Mouse (Mus musculus) kidney, postnatal 0 days (tissue): ENCODE measurements at regions not wholly inside any gene's neighbourhood (a gene's known extent, or its start where the extent isn't known, plus 50 kb on each side); places are given as distances from the start of the nearest gene placed in this dataset.

Experiments used
- ATAC-seq: fragments of 200-750 bp; cut with Nextera tagmentation; replicated peaks from 2 replicates; pipeline ENCODE4 v1.8.0; 2017; ENCODE audit warnings: low read depth, moderate number of reproducible peaks, moderate TSS enrichment, moderate library complexity; ENCODE audit not compliant: low FRiP score
- DNase-seq: peaks from one replicate; pipeline ENCODE4 v3.0.0-alpha.2; 2016; ENCODE audit warnings: low spot score
- H3K27ac ChIP-seq: fragments of 300-500 bp; sonication (generic); 2 replicates; pipeline ENCODE4 v1.5.1; 2014; ENCODE audit warnings: mild to moderate bottlenecking
- H3K27me3 ChIP-seq: fragments of 300-500 bp; sonication (generic); 2 replicates; pipeline ENCODE4 v1.6.1; 2014; ENCODE audit warnings: low read length, mixed read lengths; ENCODE audit not compliant: insufficient read depth
- H3K36me3 ChIP-seq: fragments of 300-500 bp; sonication (generic); 2 replicates; pipeline ENCODE4 v1.6.1; 2014; ENCODE audit warnings: low read length, mixed read lengths; ENCODE audit not compliant: insufficient read depth
- H3K4me1 ChIP-seq: fragments of 300-500 bp; sonication (generic); replicated peaks from 2 replicates; pipeline ENCODE4 v1.6.1; 2014; ENCODE audit warnings: antibody characterized with exemption, low read length, mixed read lengths; ENCODE audit not compliant: insufficient read depth
- H3K4me2 ChIP-seq: fragments of 300-500 bp; sonication (generic); 2 replicates; pipeline ENCODE4 v1.6.1; 2014; ENCODE audit warnings: mild to moderate bottlenecking, low read length, moderate library complexity, mixed read lengths
- H3K4me3 ChIP-seq: fragments of 300-500 bp; sonication (generic); replicated peaks from 2 replicates; pipeline ENCODE4 v1.5.1; 2014; ENCODE audit warnings: low read depth, low read length
- H3K9ac ChIP-seq: fragments of 300-500 bp; sonication (generic); 2 replicates; pipeline ENCODE4 v1.6.1; 2014; ENCODE audit warnings: low read depth, low read length
- H3K9me3 ChIP-seq: fragments of 300-500 bp; sonication (generic); replicated peaks from 2 replicates; pipeline ENCODE4 v1.6.1; 2016; ENCODE audit warnings: low read length, inconsistent platforms, mixed read lengths
- CTCF ChIP-seq: IDR thresholded peaks from 2 replicates; pipeline ENCODE4 v1.5.1; 2016; ENCODE audit warnings: antibody characterized with exemption, low read depth, mild to moderate bottlenecking, moderate library complexity
- WGBS: fragments of 180-500 bp; shearing (Covaris S2); extraction: QIAGEN DNeasy Blood & Tissue Kit; methylation state at CpG from one replicate; pipeline ENCODE4 v1.1.7; 2014; 5-methylcytosine and 5-hydroxymethylcytosine counted together

DNA sequence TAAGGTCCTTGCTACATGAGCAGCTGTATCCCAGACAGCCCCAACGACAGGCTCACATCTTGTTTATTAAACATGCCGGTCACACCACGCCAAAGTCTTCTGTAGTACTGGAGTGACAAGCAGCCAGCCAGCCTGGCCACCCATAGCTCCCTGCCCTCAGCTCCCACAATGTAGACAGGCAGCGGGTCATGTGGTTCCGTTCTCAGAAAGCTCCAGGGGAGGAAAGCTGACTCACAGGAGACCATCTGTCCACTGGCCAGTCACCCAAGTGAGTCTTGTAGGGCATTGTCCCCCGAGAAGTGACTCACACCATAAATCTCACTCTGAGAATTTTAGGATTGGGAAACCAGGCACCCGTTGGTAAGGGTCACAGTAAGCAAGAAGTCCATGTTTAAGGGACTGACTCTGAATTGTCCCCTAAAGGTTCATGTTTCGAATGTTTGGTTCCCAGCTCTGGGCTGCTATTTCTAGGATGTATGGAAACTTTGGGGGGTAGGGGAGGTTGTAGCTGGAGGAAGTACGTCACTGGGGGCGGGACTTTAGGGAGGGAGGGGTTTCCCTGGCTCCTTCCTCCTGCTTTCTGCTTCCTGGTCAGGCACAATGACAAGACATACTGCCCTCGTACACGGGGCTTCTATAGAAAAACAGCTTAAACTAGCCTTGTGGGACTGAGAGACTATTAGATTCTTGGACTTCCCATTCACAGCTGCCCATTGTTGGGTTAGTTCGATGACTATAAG is 203.0 kb upstream of the Tbx3 start:
- Histone ChIP-seq H3K9me3 (no peaks in the 10 kb centered on the region), H3K27me3 (no peaks in the 10 kb centered on the region), H3K4me1 (no peaks in the 10 kb centered on the region), H3K4me3 (no peak overlapping the region), H3K9ac (no peak overlapping the region), H3K36me3 (no peaks in the 10 kb centered on the region), H3K4me2 (no peak overlapping the region), H3K27ac (no peak overlapping the region)
- no peak for ATAC-seq
- peak; percentile 19 for DNase-seq
- TF ChIP-seq CTCF: no peak
- 60% methylated on average over 13 of the region's 13 CpGs for WGBS

DNA sequence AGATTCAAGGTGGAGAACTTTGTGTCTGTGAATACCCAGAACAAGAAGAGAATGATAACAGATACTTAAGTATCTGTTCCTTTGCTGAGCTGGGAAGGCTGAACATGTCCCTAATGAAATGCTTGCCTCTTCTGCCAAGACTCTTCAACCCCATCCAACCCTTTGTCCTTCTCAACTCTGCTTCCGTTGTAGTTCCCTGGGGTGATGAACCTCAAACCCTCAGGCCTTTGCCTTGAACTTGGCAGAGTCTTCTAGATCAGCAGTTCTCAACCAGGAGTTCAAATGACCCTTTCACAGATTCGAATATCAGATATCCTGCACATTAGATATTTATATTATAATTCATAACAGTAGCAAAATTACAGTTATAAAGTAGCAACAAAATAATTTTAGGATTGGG is 192.5 kb upstream of the Tbx3 start:
- H3K4me3 ChIP-seq: no peak overlapping the region
- H3K9ac ChIP-seq: no peak overlapping the region
- WGBS: 76% methylated on average over 2 of the region's 2 CpGs
- DNase-seq: peak; percentile 18
- ATAC-seq: no peak
- no peaks in the 10 kb centered on the region for H3K4me1 ChIP-seq
- no peaks in the 10 kb centered on the region for H3K9me3 ChIP-seq
- H3K36me3 ChIP-seq: no peaks in the 10 kb centered on the region
- no peaks in the 10 kb centered on the region for H3K27me3 ChIP-seq
- TF ChIP-seq CTCF: no peak
- H3K27ac ChIP-seq: no peak overlapping the region
- no peak overlapping the region for H3K4me2 ChIP-seq

DNA sequence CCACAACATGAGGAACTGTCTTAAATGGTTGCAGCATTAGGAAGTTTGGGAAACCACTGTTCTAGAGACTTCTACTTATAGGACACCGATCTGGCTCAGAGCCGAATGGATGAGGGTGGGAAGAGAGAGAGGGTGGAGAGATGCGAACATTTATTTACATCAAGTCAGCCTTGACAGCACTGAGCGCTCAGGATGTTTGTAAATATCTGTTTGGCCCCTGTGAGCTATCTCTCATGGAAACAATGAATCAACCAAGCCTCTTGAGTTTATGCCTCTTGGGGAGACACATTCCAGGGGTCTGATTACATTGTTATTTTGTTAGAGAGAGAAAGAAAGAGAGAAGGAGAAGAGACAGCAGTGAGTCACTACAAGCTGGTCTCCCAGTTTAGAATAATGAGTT is 192.1 kb upstream of the Tbx3 start:
- no peak overlapping the region for H3K4me3 ChIP-seq
- no peak for TF ChIP-seq CTCF
- H3K36me3 ChIP-seq: no peaks in the 10 kb centered on the region
- DNase-seq: peak; percentile 41
- no peak overlapping the region for H3K9ac ChIP-seq
- WGBS: 70% methylated on average over 4 of the region's 4 CpGs
- H3K4me1 ChIP-seq: no peaks in the 10 kb centered on the region
- H3K27me3 ChIP-seq: no peaks in the 10 kb centered on the region
- H3K4me2 ChIP-seq: no peak overlapping the region
- H3K27ac ChIP-seq: no peak overlapping the region
- no peaks in the 10 kb centered on the region for H3K9me3 ChIP-seq
- no peak for ATAC-seq

DNA sequence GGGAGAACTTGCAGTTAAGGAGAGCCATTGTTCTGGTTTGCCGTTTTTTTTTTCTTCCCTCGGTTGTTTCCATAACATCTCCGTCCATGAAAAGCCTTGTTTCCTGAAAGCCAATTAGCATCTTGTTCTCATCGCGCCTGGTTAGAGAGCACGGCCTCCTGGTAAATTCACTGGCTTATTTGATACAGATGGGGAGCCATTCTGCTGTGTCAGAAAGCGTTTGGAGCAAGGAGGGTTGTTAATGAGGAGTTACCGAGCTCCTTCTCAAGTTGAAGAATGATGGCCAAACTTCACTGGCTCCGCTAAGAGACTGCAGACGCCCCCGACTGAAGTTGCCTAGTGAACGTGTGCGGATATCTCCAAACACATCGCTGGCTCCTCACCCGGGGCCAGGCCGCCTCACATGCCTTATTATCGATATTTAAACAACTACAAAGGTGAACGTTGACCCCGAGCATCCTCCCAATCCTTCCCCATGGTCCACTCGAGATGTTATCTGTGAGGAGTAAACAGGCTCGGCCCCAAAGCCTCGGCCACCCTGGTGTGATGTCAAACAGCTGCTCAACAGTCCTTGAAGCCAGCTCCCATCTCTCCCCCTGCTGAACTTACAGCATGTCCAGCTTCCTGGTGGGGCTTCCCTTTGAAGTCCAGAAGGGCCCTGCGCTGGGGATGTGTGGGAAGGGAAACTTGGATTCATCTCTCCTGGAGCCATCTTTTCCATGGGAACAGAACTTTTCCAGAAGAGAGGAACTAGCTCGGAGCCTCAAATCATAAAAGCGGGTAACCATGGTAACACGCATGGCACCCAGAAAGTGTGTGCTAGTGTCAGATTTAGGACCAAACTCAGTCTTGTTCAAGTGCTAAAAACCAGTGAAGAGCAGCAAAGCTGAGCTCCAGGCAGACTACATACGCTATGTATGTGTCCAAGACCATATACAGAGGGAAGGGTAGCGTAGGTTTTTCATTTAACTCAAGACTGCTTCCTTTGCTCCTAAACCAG is 190.0 kb upstream of the Tbx3 start:
- Histone ChIP-seq H3K9me3 (no peaks in the 10 kb centered on the region), H3K4me2 (no peak overlapping the region), H3K27ac (no peak overlapping the region), H3K36me3 (no peaks in the 10 kb centered on the region), H3K9ac (no peak overlapping the region), H3K4me3 (no peak overlapping the region), H3K27me3 (no peaks in the 10 kb centered on the region), H3K4me1 (no peaks in the 10 kb centered on the region)
- DNase-seq (peak; percentile 83), ATAC-seq (no peak; the same call in 1 of the 2 replicates)
- TF ChIP-seq CTCF: no peak
- WGBS: 24% methylated on average over 28 of the region's 28 CpGs

DNA sequence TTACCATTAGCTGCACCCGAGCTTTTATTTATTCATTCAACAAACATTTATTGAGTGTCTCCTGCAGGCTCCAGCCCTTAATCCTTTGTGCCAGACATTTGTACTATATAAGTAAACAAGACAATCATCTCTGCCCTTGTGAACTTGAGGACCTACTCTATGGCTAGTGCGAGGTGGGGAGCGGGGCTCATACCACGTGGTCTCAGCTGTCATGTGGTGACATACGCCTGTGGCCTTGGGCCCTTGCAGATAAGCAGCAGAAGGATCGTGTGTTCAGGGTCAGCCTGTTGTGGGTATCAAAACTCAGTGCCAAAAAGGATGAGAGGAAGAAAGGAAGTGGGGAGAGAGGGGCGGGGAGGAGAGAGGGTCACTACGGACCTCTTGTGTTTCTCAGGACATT is 186.8 kb upstream of the Tbx3 start:
- no peak overlapping the region for H3K27ac ChIP-seq
- WGBS: 74% methylated on average over 8 of the region's 8 CpGs

DNA sequence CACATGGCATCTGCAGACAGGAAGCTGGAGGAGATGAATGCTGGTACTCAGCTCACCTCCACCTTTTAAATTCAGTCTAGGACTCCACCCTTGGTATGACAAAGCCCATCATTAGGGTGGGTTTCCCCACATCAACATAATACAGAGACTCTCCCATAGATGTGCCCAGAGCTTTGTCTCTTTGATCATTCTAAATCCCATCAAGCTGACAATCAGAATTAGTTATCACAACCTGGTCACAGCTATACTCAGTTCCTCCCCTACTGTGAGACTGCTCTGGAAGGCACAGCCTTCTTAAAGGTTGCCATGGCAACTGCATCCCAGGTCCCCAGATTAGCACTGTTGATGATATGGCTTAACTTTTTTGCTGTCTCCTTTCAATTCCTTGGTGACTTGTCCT is 184.3 kb upstream of the Tbx3 start:
- Histone ChIP-seq H3K9me3 (no peaks in the 10 kb centered on the region), H3K4me2 (no peak overlapping the region), H3K4me1 (no peaks in the 10 kb centered on the region), H3K27ac (no peak overlapping the region), H3K4me3 (no peak overlapping the region), H3K27me3 (no peaks in the 10 kb centered on the region), H3K36me3 (no peaks in the 10 kb centered on the region), H3K9ac (no peak overlapping the region)
- no peak for TF ChIP-seq CTCF
- no peak for DNase-seq
- no peak for ATAC-seq

More for the DNA sequence above, 186.8 kb upstream of the Tbx3 start:
- no peak overlapping the region for H3K9ac ChIP-seq
- no peaks in the 10 kb centered on the region for H3K9me3 ChIP-seq
- H3K4me3 ChIP-seq: no peak overlapping the region
- DNase-seq (no peak), ATAC-seq (no peak)
- no peaks in the 10 kb centered on the region for H3K36me3 ChIP-seq
- no peak for TF ChIP-seq CTCF
- no peaks in the 10 kb centered on the region for H3K4me1 ChIP-seq
- H3K4me2 ChIP-seq: no peak overlapping the region
- H3K27me3 ChIP-seq: no peaks in the 10 kb centered on the region
